ENCODE assay signal across 8 mouse cellular contexts in the genomic region with DNA sequence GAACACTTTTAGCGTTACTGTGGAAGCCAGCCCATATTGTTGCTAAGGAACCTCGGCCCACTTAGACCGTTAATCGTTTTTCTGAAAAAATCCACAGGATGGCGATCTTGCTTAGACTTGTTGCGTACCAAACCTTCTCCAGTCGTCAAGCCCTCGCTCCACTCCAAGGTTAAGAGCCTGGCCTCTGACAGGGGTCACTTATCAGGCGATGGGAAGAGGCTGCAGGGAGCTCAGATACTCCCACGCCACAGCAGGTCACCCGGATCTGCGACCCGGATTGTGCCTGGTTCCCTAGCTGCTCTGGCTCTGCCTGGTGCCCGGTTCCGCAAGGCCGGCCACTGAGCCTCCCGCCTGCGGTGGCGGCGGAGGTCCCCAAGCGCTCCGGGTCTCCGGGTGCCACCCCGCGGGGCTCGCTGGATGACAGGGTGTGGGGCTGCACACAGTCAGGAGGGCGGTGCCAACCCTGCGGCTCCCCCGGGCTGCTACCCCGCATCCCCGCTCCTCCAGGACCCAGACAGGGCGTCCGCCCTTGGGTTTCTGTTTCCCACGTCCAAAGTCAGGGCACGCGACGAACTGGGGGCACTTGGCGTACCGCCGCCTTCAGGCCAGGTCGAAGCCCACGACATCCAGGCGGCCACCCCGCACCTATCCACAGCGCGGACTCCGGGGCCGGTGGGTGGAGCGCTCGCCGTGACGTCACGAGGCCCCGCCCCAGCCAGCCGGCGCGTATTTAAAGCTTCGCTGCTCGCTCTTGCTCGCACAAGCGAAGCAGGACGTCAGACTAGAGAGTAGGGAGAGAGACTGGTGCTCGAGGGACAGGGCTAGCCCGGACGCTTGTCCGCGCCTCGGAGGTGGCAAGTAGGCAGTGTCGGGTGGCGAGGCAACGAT. TPM values are rescaled to one million over a fixed set of nuclear protein-coding genes. Genes with fewer than 3 reads are reported as not detected.
DNase-seq lines count a peak whose midpoint lies in the region; ATAC-seq and TF ChIP-seq lines count a peak whose summit lies in the region.

Plk2 (plus strand) TSS at position 756 of the 888 bp plus-strand sequence.

- H3K9ac ChIP-seq in hindbrain, embryonic 11.5 days (ENCODE audit: low read depth, low read length): peak within 1 kb of the TSS; percentile 72
- peak within 1 kb of the TSS; percentile 96 for H3K9ac ChIP-seq in lung, embryonic 16.5 days (ENCODE audit: low read length)

- H3K36me3 ChIP-seq in hindbrain, embryonic 11.5 days (ENCODE audit: control insufficient read depth, insufficient read depth, low read length): peaks cover 6% of the 10 kb centered on the region; the same call in 1 of the 2 replicates
- H3K36me3 ChIP-seq in lung, embryonic 16.5 days (ENCODE audit: control insufficient read depth, insufficient read depth, low read length): peaks cover 23% of the 10 kb centered on the region
- no peaks in the 10 kb centered on the region for H3K36me3 ChIP-seq in thymus, adult 2 months (ENCODE audit: control insufficient read depth, insufficient read depth, low read length)

- ATAC-seq in hindbrain, embryonic 11.5 days (ENCODE audit: low FRiP score): peak; percentile 97
- ATAC-seq in lung, embryonic 16.5 days (ENCODE audit: low read depth): peak; percentile 94

- peak within 1 kb of the TSS; percentile 65 for H3K4me3 ChIP-seq in hindbrain, embryonic 11.5 days (ENCODE audit: low read depth, low read length)
- H3K4me3 ChIP-seq in lung, embryonic 16.5 days (ENCODE audit: low read length): peak within 1 kb of the TSS; percentile 91
- H3K4me3 ChIP-seq in thymus, adult 2 months (ENCODE audit: control insufficient read depth, insufficient read depth, low read length): peak within 1 kb of the TSS; percentile 76

- H3K4me2 ChIP-seq in hindbrain, embryonic 11.5 days (replicated peaks; ENCODE audit: low read depth, low read length): peak within 1 kb of the TSS; percentile 77
- peak within 1 kb of the TSS; percentile 80 for H3K4me2 ChIP-seq in lung, embryonic 16.5 days (ENCODE audit: low read depth, low read length)

- DNase-seq in NIH3T3 (ENCODE audit: low read depth): peak; percentile 94
- peak; percentile 92 for DNase-seq in cerebellum, adult 9-11 months
- peak; percentile 87 to 98 for DNase-seq in frontal cortex, adult 2 months (ENCODE audit: extremely low spot score in 1 of 2, low spot score in 1 of 2)
- DNase-seq in hindbrain, embryonic 11.5 days (ENCODE audit: low spot score): peak; percentile 93
- peak; percentile 89 for DNase-seq in layer of hippocampus, adult 9-11 months
- peak; percentile 83 for DNase-seq in ovary, adult 18-20 months (ENCODE audit: low spot score)
- peak; percentile 93 for DNase-seq in thymus, adult 2 months

- TF ChIP-seq POLR2A in thymus, adult 2 months (IDR thresholded peaks at IDR 0.05; ENCODE audit: control insufficient read depth, extremely low read depth, insufficient read depth, low read length, poor library complexity): peak; percentile 81; the same call in 1 of the 2 replicates

- H3K9me3 ChIP-seq in hindbrain, embryonic 11.5 days (ENCODE audit: control insufficient read depth, low read length): no peaks in the 10 kb centered on the region
- no peaks in the 10 kb centered on the region for H3K9me3 ChIP-seq in lung, embryonic 16.5 days (ENCODE audit: control insufficient read depth, low read length)

- no peaks in the 10 kb centered on the region for H3K27me3 ChIP-seq in hindbrain, embryonic 11.5 days (ENCODE audit: control insufficient read depth, insufficient read depth, low read length)
- H3K27me3 ChIP-seq in lung, embryonic 16.5 days (ENCODE audit: control insufficient read depth, insufficient read depth, low read depth, low read length): no peaks in the 10 kb centered on the region
- no peaks in the 10 kb centered on the region; the same call in 1 of the 2 replicates for H3K27me3 ChIP-seq in thymus, adult 2 months (ENCODE audit: control insufficient read depth, insufficient read depth, low read length)

- no peak for TF ChIP-seq CTCF in thymus, adult 2 months (IDR thresholded peaks at IDR 0.05; ENCODE audit: borderline replicate concordance, control insufficient read depth, extremely low read depth, insufficient read depth, low read length, poor library complexity)

- H3K27ac ChIP-seq in hindbrain, embryonic 11.5 days (ENCODE audit: low read depth, low read length): peak within 1 kb of the TSS; percentile 48; the same call in 1 of the 2 replicates
- peak within 1 kb of the TSS; percentile 94 for H3K27ac ChIP-seq in lung, embryonic 16.5 days (ENCODE audit: low read length)
- no peak within 1 kb of the TSS for H3K27ac ChIP-seq in thymus, adult 2 months (ENCODE audit: control insufficient read depth, insufficient read depth, low read length)

- under 1% methylated on average over 71 of the region's 71 CpGs for WGBS in hindbrain, embryonic 11.5 days
- WGBS in lung, embryonic 16.5 days: under 1% methylated on average over 68 of the region's 71 CpGs
- under 1% methylated on average over 71 of the region's 71 CpGs for WGBS in thymus, adult 2 months

- H3K4me1 ChIP-seq in hindbrain, embryonic 11.5 days (replicated peaks; ENCODE audit: control insufficient read depth, insufficient read depth, low read length): no peaks in the 10 kb centered on the region
- peaks cover 15% of the 10 kb centered on the region for H3K4me1 ChIP-seq in lung, embryonic 16.5 days (replicated peaks; ENCODE audit: control insufficient read depth, insufficient read depth, low read length)
- peaks cover 12% of the 10 kb centered on the region for H3K4me1 ChIP-seq in thymus, adult 2 months (replicated peaks; ENCODE audit: control insufficient read depth, insufficient read depth, low read length)

RNA-seq across cellular contexts. Expression of gene Plk2, which starts in this region (rescaled TPM):
- polyA plus RNA-seq in frontal cortex, adult 2 months (2012; rRNA removed): 76.5 and 88.6 TPM in 2 replicates
- 103 and 108 TPM in 2 replicates for polyA plus RNA-seq in hindbrain, embryonic 11.5 days (2014; fragmentation: Nextera tagmentation; extraction: Ambion mirVana)
- polyA plus RNA-seq in lung, embryonic 16.5 days (2015; fragmentation: Nextera tagmentation; extraction: Ambion mirVana): 257 and 267 TPM in 2 replicates
- 1.4 and 2.5 TPM in 2 replicates for polyA plus RNA-seq in thymus, adult 2 months (2012; rRNA removed)

Comparison
In these comparisons a context has a peak if more than half of its experiments do, and no peak if none do; other contexts are left out.
1. RNA of gene Plk2 (polyA plus RNA-seq): 257 to 267 TPM in lung, embryonic 16.5 days, 103 to 108 TPM in hindbrain, embryonic 11.5 days and 76.5 to 88.6 TPM in frontal cortex, adult 2 months; 1.4 to 2.5 TPM in thymus, adult 2 months; every median in the first group is over 10 times any median in the second.
2. Peak in every context shown above with its lines, with median percentiles within 50 percentile points of each other: DNase-seq and H3K4me3 ChIP-seq.